Mouse (Mus musculus) midbrain, postnatal 0 days (tissue): ENCODE measurements around the gene Glis2. TPM values are rescaled to one million over a fixed set of nuclear protein-coding genes. Genes with fewer than 3 reads are reported as not detected.

ENCODE experiments used
- ATAC-seq: fragments of 200-750 bp; cut with Nextera tagmentation; 2 replicates; pipeline ENCODE4 v1.8.0; 2017; ENCODE audit warnings: moderate number of reproducible peaks, mild to moderate bottlenecking, moderate TSS enrichment, moderate library complexity; ENCODE audit not compliant: low FRiP score
- DNase-seq: peaks from one replicate; pipeline ENCODE4 v3.0.0-alpha.2; 2015; ENCODE audit warnings: low spot score
- H3K27ac ChIP-seq: fragments of 300-500 bp; sonication (generic); 2 replicates; pipeline ENCODE4 v1.5.1; 2014; ENCODE audit warnings: low read depth, mild to moderate bottlenecking, low read length, mixed read lengths
- H3K27me3 ChIP-seq: fragments of 300-500 bp; sonication (generic); 2 replicates; pipeline ENCODE4 v1.6.1; 2014; ENCODE audit warnings: low read length, control low read depth, mixed read lengths; ENCODE audit not compliant: insufficient read depth
- H3K36me3 ChIP-seq: fragments of 300-500 bp; sonication (generic); 2 replicates; pipeline ENCODE4 v1.6.1; 2014; ENCODE audit warnings: low read length, control low read depth, mixed read lengths; ENCODE audit not compliant: insufficient read depth
- H3K4me1 ChIP-seq: fragments of 300-500 bp; sonication (generic); 2 replicates; pipeline ENCODE4 v1.6.1; 2014; ENCODE audit warnings: mild to moderate bottlenecking, control low read depth, antibody characterized with exemption, low read length, mixed read lengths; ENCODE audit not compliant: insufficient read depth
- H3K4me2 ChIP-seq: fragments of 300-500 bp; sonication (generic); 2 replicates; pipeline ENCODE4 v1.6.1; 2014; ENCODE audit warnings: low read depth, mild to moderate bottlenecking, low read length, mixed read lengths; ENCODE audit not compliant: poor library complexity, severe bottlenecking
- H3K4me3 ChIP-seq: fragments of 300-500 bp; sonication (generic); 2 replicates; pipeline ENCODE4 v1.5.1; 2014; ENCODE audit warnings: low read depth, mild to moderate bottlenecking, low read length, moderate library complexity
- H3K9ac ChIP-seq: fragments of 300-500 bp; sonication (generic); replicated peaks from 2 replicates; pipeline ENCODE4 v1.6.1; 2014; ENCODE audit warnings: mild to moderate bottlenecking, low read length, moderate library complexity, mixed read lengths; ENCODE audit not compliant: poor library complexity, severe bottlenecking
- H3K9me3 ChIP-seq: fragments of 300-500 bp; sonication (generic); 2 replicates; pipeline ENCODE4 v1.6.1; 2016; ENCODE audit warnings: low read length, control low read depth
- CTCF ChIP-seq: IDR thresholded peaks from 2 replicates; pipeline ENCODE4 v1.5.1; 2016; ENCODE audit warnings: antibody characterized with exemption, mild to moderate bottlenecking
- WGBS: fragments of 180-500 bp; shearing (Covaris S2); extraction: QIAGEN DNeasy Blood & Tissue Kit; methylation state at CpG from one replicate; pipeline ENCODE4 v1.1.7; 2014; 5-methylcytosine and 5-hydroxymethylcytosine counted together
- polyA plus RNA-seq: library from polyadenylated mRNA; unstranded; fragments of >200 nt; fragmentation: Nextera tagmentation; extraction: Ambion mirVana; gene quantifications from 2 replicates; pipeline ENCODE4 v1.2.1, GENCODE M21; 2015
- total RNA-seq: library from RNA; depleted of rRNA; stranded (reverse); fragments of >200 nt; gene quantifications from 2 replicates; pipeline ENCODE4 v1.2.3, GENCODE M21; 2014

Glis2 gene
- total and polyA plus RNA-seq, 2 experiments from 2014 or later, result 12.0 to 20.6 TPM

DNA sequence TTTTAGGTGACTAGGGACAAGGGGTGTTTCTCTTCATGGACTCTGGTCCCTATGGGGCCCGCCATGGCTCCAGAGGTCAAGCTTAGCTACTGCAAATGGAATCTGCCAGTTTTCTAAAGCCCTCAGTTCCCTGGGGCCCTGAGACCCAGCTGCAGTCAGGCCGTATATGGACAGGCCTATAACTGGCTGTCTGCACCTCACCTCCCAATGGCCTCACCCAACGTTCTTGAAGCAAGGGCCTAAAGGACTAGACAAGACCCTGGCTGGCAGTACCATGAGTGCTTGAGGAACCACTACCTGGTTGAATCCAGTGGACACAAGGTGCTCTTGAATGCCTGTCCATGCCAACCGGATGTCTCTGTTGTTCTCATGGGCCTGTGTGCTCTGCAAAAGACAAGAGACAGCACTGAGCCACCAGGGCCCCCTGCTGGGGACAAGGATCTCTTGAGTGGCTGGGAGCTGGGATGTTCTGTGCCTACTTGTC, 60.8 kb downstream of the Glis2 start:
- Histone ChIP-seq H3K36me3 (peaks cover 23% of the 10 kb centered on the region; the same call in 1 of the 2 replicates), H3K4me3 (no peak overlapping the region), H3K9ac (no peak overlapping the region), H3K4me2 (no peak overlapping the region), H3K9me3 (no peaks in the 10 kb centered on the region), H3K27ac (no peak overlapping the region), H3K4me1 (0 out of 2 replicates have a peak, but pooled peaks cover 2% of the 10 kb centered on the region), H3K27me3 (no peaks in the 10 kb centered on the region)
- peak; percentile 49 for TF ChIP-seq CTCF
- WGBS, result 62% methylated on average over 4 of the region's 4 CpGs
- ATAC-seq (no peak), DNase-seq (no peak)

GRCm38 (mm10) chr16:4655764-4656570, 61.5 kb downstream of the Glis2 start:
- no peaks in the 10 kb centered on the region for H3K9me3 ChIP-seq
- 26% methylated on average over 11 of the region's 11 CpGs for WGBS
- no peak overlapping the region for H3K9ac ChIP-seq
- TF ChIP-seq CTCF, result peak; percentile 44
- 0 out of 2 replicates have a peak, but pooled peaks cover 2% of the 10 kb centered on the region for H3K4me1 ChIP-seq
- DNase-seq (peak; percentile 30), ATAC-seq (peak; percentile 42; the same call in 1 of the 2 replicates)
- no peak overlapping the region for H3K4me2 ChIP-seq
- peaks cover 24% of the 10 kb centered on the region; the same call in 1 of the 2 replicates for H3K36me3 ChIP-seq
- H3K4me3 ChIP-seq, result no peak overlapping the region
- no peaks in the 10 kb centered on the region for H3K27me3 ChIP-seq
- no peak overlapping the region for H3K27ac ChIP-seq

GRCm38 (mm10) chr16:4656571-4657081, 62.1 kb downstream of the Glis2 start:
- TF ChIP-seq CTCF, result no peak
- peaks cover 30% of the 10 kb centered on the region; the same call in 1 of the 2 replicates for H3K36me3 ChIP-seq
- ATAC-seq (no peak), DNase-seq (no peak)
- H3K4me3 ChIP-seq, result no peak overlapping the region
- H3K27me3 ChIP-seq, result no peaks in the 10 kb centered on the region
- 0 out of 2 replicates have a peak, but pooled peaks cover 2% of the 10 kb centered on the region for H3K4me1 ChIP-seq
- H3K9ac ChIP-seq, result no peak overlapping the region
- no peak overlapping the region for H3K4me2 ChIP-seq
- H3K27ac ChIP-seq, result no peak overlapping the region
- no peaks in the 10 kb centered on the region for H3K9me3 ChIP-seq
- 59% methylated on average over 9 of the region's 9 CpGs for WGBS

GRCm38 (mm10) chr16:4658781-4659245, 64.3 kb downstream of the Glis2 start:
- ATAC-seq (no peak), DNase-seq (peak; percentile 37)
- H3K9ac ChIP-seq, result no peak overlapping the region
- H3K27me3 ChIP-seq, result no peaks in the 10 kb centered on the region
- H3K4me2 ChIP-seq, result no peak overlapping the region
- peaks cover 22% of the 10 kb centered on the region; the same call in 1 of the 2 replicates for H3K36me3 ChIP-seq
- 27% methylated on average over 11 of the region's 11 CpGs for WGBS
- H3K4me1 ChIP-seq, result no peaks in the 10 kb centered on the region
- H3K9me3 ChIP-seq, result no peaks in the 10 kb centered on the region
- no peak for TF ChIP-seq CTCF
- no peak overlapping the region for H3K27ac ChIP-seq
- no peak overlapping the region for H3K4me3 ChIP-seq

DNA sequence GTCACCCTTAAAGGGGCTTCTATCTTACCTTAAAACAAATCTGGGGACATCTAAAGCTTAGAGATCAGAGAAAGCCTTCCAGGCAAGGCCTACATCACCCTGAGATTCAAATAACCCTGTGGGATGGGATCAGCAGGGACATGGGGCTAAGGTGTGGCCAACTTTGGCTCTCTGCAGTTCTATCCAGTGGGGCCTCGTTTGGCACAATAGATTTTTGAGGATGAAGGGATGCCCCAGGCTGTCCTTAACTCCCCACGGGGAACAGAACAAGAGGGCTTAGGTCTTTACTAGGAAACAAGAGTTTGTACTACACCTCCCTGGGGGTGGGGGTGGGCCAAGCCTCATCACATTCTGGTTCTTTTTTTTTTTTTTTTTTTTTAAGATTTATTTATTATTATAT, 64.8 kb downstream of the Glis2 start:
- H3K9ac ChIP-seq, result no peak overlapping the region
- H3K9me3 ChIP-seq, result no peaks in the 10 kb centered on the region
- H3K27ac ChIP-seq, result no peak overlapping the region
- no peaks in the 10 kb centered on the region for H3K27me3 ChIP-seq
- H3K4me2 ChIP-seq, result no peak overlapping the region
- H3K36me3 ChIP-seq, result peaks cover 22% of the 10 kb centered on the region
- DNase-seq, result no peak
- H3K4me1 ChIP-seq, result no peaks in the 10 kb centered on the region
- WGBS, result 5% methylated on average over 2 of the region's 2 CpGs
- TF ChIP-seq CTCF, result no peak
- no peak for ATAC-seq
- no peak overlapping the region for H3K4me3 ChIP-seq

GRCm38 (mm10) chr16:4661605-4662004, 67.1 kb downstream of the Glis2 start:
- 83% methylated on average over 2 of the region's 2 CpGs for WGBS
- no peaks in the 10 kb centered on the region for H3K27me3 ChIP-seq
- H3K4me3 ChIP-seq, result no peak overlapping the region
- ATAC-seq (no peak), DNase-seq (no peak)
- TF ChIP-seq CTCF, result no peak
- H3K4me2 ChIP-seq, result no peak overlapping the region
- no peak overlapping the region for H3K27ac ChIP-seq
- H3K4me1 ChIP-seq, result no peaks in the 10 kb centered on the region
- no peaks in the 10 kb centered on the region for H3K9me3 ChIP-seq
- no peak overlapping the region for H3K9ac ChIP-seq
- H3K36me3 ChIP-seq, result peaks cover 13% of the 10 kb centered on the region
